Mouse (Mus musculus) spleen, adult 10 weeks (tissue): ENCODE results near the gene Bcl9. TPM values are rescaled to one million over a fixed set of nuclear protein-coding genes. Genes with fewer than 3 reads are reported as not detected.

Experiments
- polyA plus RNA-seq: library from polyadenylated mRNA; stranded (reverse); fragments of 350-450 nt; fragmentation: Illumina TruSeq; extraction: RNeasy Lipid Tissue Mini Kit (QIAGEN cat#74804); gene quantifications from one replicate; pipeline ENCODE4 v1.2.3, GENCODE M21; 2015; ENCODE audit warnings: low replicate concordance; ENCODE audit not compliant: insufficient read depth

The Bcl9 gene
- 23.0 TPM for polyA plus RNA-seq

GRCm38 (mm10) chr3:97297553-97298432 lies at the start of gene Bcl9:
Bcl9 (minus strand) TSS chr3:97297917.

GRCm38 (mm10) chr3:97158611-97159508 lies 138.9 kb downstream of the Bcl9 start, which contains the start of gene Acp6:
Acp6 (plus strand) TSS chr3:97158777.

Other genes with a start within 250 kb of the Bcl9 start
- 52.0 TPM for gene Acp6, start 139.1 kb downstream of the Bcl9 start, polyA plus RNA-seq
- gene Olfr1402, start 124.1 kb upstream of the Bcl9 start, polyA plus RNA-seq: not detected